Mouse (Mus musculus) E14TG2a.4 (cell line): Measurements from ENCODE around the gene Grb10.

Source experiments
- CTCF ChIP-seq: conservative IDR thresholded peaks from 2 replicates; pipeline ENCODE4 v1.5.1; 2014; ENCODE audit warnings: low read length
- NANOG ChIP-seq: IDR thresholded peaks from 2 replicates; pipeline ENCODE4 v1.6.1; 2014; ENCODE audit warnings: borderline replicate concordance, low read length, mixed read lengths
- POU5F1 ChIP-seq: IDR thresholded peaks from 2 replicates; pipeline ENCODE4 v1.6.1; 2014; ENCODE audit warnings: low read length, borderline replicate concordance

GRCm38 (mm10) chr11:12026638-12027037 lies 11.8 kb downstream of the Grb10 start:
- TF ChIP-seq CTCF (no peak), NANOG (no peak), POU5F1 (no peak)
